Mouse (Mus musculus): ENCODE results near the gene Omp. TPM values are rescaled to one million over a fixed set of nuclear protein-coding genes. Genes with fewer than 3 reads are reported as not detected.
A peak's percentile ranks its signal among the peaks of the same experiment; 100 is the strongest.

Omp gene
- total and polyA plus RNA-seq, 3 experiments: 0.06 to 0.14 TPM; not detected in 1

DNA sequence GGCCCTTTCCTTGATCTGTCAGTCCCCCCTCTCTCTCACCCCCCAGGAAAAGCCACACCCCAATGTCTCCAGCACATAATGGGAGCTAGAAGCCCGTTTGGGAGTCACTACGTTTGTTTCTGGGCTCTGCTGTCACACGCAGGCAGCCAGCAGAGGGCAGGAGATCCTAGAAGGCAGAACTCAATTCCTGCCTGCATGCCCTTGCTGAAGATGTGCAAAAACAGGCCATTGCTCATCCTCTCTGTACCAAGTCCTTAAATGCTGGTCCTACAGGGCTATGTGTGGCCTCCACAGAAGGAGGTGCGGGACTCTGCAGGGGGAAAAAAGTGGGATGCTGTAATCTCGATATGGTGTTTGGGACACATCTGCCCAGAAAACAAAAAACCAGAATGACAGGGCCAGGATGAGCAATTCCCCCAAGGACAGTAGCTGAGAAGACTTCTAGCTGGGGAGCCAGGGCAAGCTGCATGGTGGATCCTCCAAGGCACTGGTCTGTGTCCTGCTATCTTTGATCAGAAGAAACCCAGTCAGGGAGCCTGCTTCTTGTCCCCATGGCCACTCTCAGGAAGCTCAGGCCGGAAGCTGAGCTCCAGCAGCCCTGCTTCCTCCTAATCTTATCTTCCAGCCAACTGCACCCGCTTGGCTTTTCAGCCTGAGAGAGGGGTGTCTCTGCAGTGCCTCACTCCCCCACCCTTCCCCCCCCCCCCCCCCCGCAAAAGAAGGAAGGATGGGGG is 10.4 kb upstream of the Omp start:
- intact Hi-C loops (cut with DNase I): loop anchor here (1.0 to 10.0 kb wide), 3 partner anchors 37 to 279 kb away; no protein-coding TSS in a partner anchor
- H3K4me1 ChIP-seq (ENCODE audit: control insufficient read depth, insufficient read depth, low read length): peaks cover 12% of the 10 kb centered on the region
- no peaks in the 10 kb centered on the region for H3K36me3 ChIP-seq (ENCODE audit: control insufficient read depth, insufficient read depth, low read length)
- no peaks in the 10 kb centered on the region for H3K79me2 ChIP-seq (replicated peaks; ENCODE audit: control insufficient read depth, insufficient read depth, low read length)
- TF ChIP-seq POLR2A (IDR thresholded peaks at IDR 0.05; ENCODE audit: insufficient read depth, low read depth, low read length): no peak
- peak; percentile 81 for TF ChIP-seq CTCF (IDR thresholded peaks at IDR 0.05)
- TF ChIP-seq EP300 (IDR thresholded peaks at IDR 0.05; ENCODE audit: insufficient read depth, low read depth, low read length): peak; percentile 77; the same call in 1 of the 2 replicates
- WGBS: 12% methylated on average over 7 of the region's 8 CpGs
- H3K9ac ChIP-seq (ENCODE audit: low read depth, low read length): no peak overlapping the region
- no peak overlapping the region for H3K4me3 ChIP-seq
- no peaks in the 10 kb centered on the region for H3K27me3 ChIP-seq (ENCODE audit: control insufficient read depth, insufficient read depth, low read length)
- peak; percentile 75 to 79 for DNase-seq
- H3K27ac ChIP-seq: no peak overlapping the region

DNA sequence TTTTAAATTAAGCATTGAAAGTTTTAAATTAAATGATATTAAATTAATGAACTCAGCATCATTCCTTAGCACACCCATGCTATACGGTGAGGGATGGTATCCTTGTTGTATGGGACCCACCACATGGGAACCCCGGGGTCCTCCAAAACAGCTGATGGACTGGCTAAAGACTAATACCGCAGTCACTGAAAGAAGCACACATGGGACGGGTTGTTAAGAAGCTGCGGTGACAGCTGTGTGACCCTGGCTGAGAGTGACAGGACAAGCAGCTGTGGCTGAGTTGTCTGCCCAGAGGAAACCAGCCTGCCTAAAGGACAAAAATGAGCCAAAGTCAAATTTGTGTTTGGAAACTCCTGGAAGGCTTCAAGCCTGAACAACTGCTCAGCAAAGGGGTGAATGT is 8.6 kb upstream of the Omp start:
- no peak for DNase-seq
- intact Hi-C loops (cut with DNase I): loop anchor here (2.0 to 10.0 kb wide), 2 partner anchors 191 to 281 kb away; no protein-coding TSS in a partner anchor
- Histone ChIP-seq H3K27me3 (ENCODE audit: control insufficient read depth, insufficient read depth, low read length) (no peaks in the 10 kb centered on the region), H3K36me3 (ENCODE audit: control insufficient read depth, insufficient read depth, low read length) (no peaks in the 10 kb centered on the region), H3K27ac (no peak overlapping the region), H3K9ac (ENCODE audit: low read depth, low read length) (no peak overlapping the region), H3K79me2 (replicated peaks; ENCODE audit: control insufficient read depth, insufficient read depth, low read length) (no peaks in the 10 kb centered on the region), H3K4me1 (ENCODE audit: control insufficient read depth, insufficient read depth, low read length) (peaks cover 5% of the 10 kb centered on the region), H3K4me3 (no peak overlapping the region)
- 83% methylated on average over 5 of the region's 5 CpGs for WGBS
- TF ChIP-seq POLR2A (IDR thresholded peaks at IDR 0.05; ENCODE audit: insufficient read depth, low read depth, low read length) (no peak), CTCF (IDR thresholded peaks at IDR 0.05) (no peak), EP300 (IDR thresholded peaks at IDR 0.05; ENCODE audit: insufficient read depth, low read depth, low read length) (no peak)

DNA sequence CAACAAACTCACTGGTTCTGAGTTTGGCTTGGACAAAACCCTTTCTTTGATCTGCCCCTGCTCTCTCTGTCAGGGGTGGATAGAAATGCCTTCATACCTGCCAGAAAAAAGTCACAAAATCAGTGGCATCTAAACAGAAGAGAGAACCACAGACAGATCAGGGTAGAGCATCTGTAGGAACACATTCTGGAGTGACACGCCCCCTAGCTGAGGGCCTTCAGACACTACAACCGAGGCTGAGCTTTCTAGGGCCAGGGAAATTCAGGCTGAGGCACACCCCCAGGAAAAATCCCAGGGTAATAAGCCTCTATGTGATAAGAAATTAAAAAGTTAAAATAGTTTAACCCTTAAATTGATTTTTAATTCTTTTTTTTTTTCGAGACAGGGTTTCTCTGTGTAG is 8.0 kb upstream of the Omp start:
- intact Hi-C loops (cut with DNase I): loop anchor here (10.0 kb wide), 1 partner anchor 281 kb away; no protein-coding TSS in a partner anchor

DNA sequence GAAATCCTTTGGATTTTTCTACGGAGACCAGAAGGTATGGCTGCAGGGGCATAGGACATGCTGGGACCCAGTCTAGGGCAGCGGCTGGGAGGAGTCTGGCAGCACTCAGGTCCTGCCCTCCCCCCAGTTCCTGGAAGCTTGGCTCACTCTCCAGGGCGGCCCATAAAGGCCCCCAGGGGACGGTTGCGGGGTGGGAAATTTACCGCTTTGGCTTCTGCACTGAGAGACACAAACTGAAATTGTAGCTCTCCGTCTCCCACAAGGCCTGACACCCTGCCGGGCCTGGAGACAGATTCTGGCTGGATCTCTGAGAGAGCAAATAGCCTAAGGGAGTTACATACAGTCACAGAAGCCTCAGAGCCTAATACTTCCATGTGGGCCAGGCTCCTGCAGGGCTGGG is 7.1 kb upstream of the Omp start:
- Histone ChIP-seq H3K36me3 (ENCODE audit: control insufficient read depth, insufficient read depth, low read length) (no peaks in the 10 kb centered on the region), H3K4me1 (ENCODE audit: control insufficient read depth, insufficient read depth, low read length) (peaks cover 5% of the 10 kb centered on the region), H3K79me2 (replicated peaks; ENCODE audit: control insufficient read depth, insufficient read depth, low read length) (no peaks in the 10 kb centered on the region), H3K27ac (no peak overlapping the region), H3K27me3 (ENCODE audit: control insufficient read depth, insufficient read depth, low read length) (no peaks in the 10 kb centered on the region), H3K9ac (ENCODE audit: low read depth, low read length) (no peak overlapping the region), H3K4me3 (no peak overlapping the region)
- peak in 1 of 2 experiments; percentile 29 for DNase-seq
- TF ChIP-seq POLR2A (IDR thresholded peaks at IDR 0.05; ENCODE audit: insufficient read depth, low read depth, low read length): no peak
- TF ChIP-seq CTCF (IDR thresholded peaks at IDR 0.05): no peak
- no peak for TF ChIP-seq EP300 (IDR thresholded peaks at IDR 0.05; ENCODE audit: insufficient read depth, low read depth, low read length)
- 33% methylated on average over 8 of the region's 8 CpGs for WGBS
- intact Hi-C loops (cut with DNase I): loop anchor here (10.0 kb wide), 1 partner anchor 282 kb away; no protein-coding TSS in a partner anchor

More for the DNA sequence above, 8.0 kb upstream of the Omp start:
- H3K27me3 ChIP-seq (ENCODE audit: control insufficient read depth, insufficient read depth, low read length): no peaks in the 10 kb centered on the region
- no peak overlapping the region for H3K4me3 ChIP-seq
- no peak for TF ChIP-seq EP300 (IDR thresholded peaks at IDR 0.05; ENCODE audit: insufficient read depth, low read depth, low read length)
- peak; percentile 38 for TF ChIP-seq CTCF (IDR thresholded peaks at IDR 0.05)
- TF ChIP-seq POLR2A (IDR thresholded peaks at IDR 0.05; ENCODE audit: insufficient read depth, low read depth, low read length): no peak
- no peak overlapping the region for H3K9ac ChIP-seq (ENCODE audit: low read depth, low read length)
- DNase-seq: no peak
- H3K79me2 ChIP-seq (replicated peaks; ENCODE audit: control insufficient read depth, insufficient read depth, low read length): no peaks in the 10 kb centered on the region
- no peaks in the 10 kb centered on the region for H3K36me3 ChIP-seq (ENCODE audit: control insufficient read depth, insufficient read depth, low read length)
- WGBS: 58% methylated on average over 3 of the region's 3 CpGs
- peaks cover 5% of the 10 kb centered on the region for H3K4me1 ChIP-seq (ENCODE audit: control insufficient read depth, insufficient read depth, low read length)
- no peak overlapping the region for H3K27ac ChIP-seq

DNA sequence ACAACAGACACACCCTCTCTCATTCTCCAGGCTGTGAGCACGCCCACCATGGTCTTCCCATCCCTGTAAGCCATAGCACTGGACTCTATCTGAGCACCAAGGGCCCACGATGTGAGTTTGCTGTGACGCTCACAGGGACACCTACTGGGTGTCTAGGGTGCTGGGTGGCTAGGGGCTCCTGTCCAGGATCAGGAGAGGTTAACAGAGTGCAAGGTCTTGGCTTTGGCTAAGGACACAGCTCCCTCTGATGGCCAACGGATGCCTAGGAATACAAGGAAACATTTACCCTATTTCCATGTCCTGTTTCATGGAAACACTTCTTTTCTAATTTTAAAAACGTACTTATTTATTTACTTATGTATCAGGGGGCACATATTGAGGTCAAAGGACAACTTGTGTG is 5.2 kb upstream of the Omp start:
- Histone ChIP-seq H3K4me3 (no peak overlapping the region), H3K27ac (no peak overlapping the region), H3K36me3 (ENCODE audit: control insufficient read depth, insufficient read depth, low read length) (no peaks in the 10 kb centered on the region), H3K9ac (ENCODE audit: low read depth, low read length) (no peak overlapping the region), H3K27me3 (ENCODE audit: control insufficient read depth, insufficient read depth, low read length) (no peaks in the 10 kb centered on the region), H3K79me2 (replicated peaks; ENCODE audit: control insufficient read depth, insufficient read depth, low read length) (no peaks in the 10 kb centered on the region), H3K4me1 (ENCODE audit: control insufficient read depth, insufficient read depth, low read length) (peaks cover 1% of the 10 kb centered on the region)
- intact Hi-C loops (cut with DNase I): loop anchor here (10.0 kb wide), 1 partner anchor 284 kb away; no protein-coding TSS in a partner anchor
- TF ChIP-seq EP300 (IDR thresholded peaks at IDR 0.05; ENCODE audit: insufficient read depth, low read depth, low read length): no peak
- peak; percentile 44 for TF ChIP-seq CTCF (IDR thresholded peaks at IDR 0.05)
- 46% methylated on average over 5 of the region's 5 CpGs for WGBS
- DNase-seq: no peak

DNA sequence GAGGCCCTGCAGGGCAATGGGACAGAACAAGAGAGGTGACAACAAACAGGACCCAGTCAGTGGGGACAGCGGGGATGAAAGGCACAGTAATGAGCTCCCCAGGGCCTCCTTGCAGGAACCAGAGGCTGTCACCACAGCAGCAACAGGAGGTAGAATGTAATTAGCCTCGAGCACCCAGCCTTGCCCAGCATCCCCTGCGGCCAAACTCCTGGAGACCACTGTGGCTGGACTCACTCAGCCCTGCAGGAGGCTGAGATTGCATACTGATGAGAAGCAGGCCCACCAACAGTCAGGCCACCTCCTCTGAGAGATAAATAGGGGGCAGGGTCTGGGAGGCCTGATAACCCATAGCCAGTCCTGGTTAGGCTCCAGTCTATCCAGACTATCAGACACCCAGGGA is 4.5 kb upstream of the Omp start:
- H3K27me3 ChIP-seq (ENCODE audit: control insufficient read depth, insufficient read depth, low read length): no peaks in the 10 kb centered on the region
- peaks cover 1% of the 10 kb centered on the region; the same call in 1 of the 2 replicates for H3K4me1 ChIP-seq (ENCODE audit: control insufficient read depth, insufficient read depth, low read length)
- intact Hi-C loops (cut with DNase I): loop anchor here (10.0 kb wide), 1 partner anchor 285 kb away; no protein-coding TSS in a partner anchor
- WGBS: 82% methylated on average over 3 of the region's 3 CpGs
- no peak for TF ChIP-seq CTCF (IDR thresholded peaks at IDR 0.05)
- no peak for TF ChIP-seq EP300 (IDR thresholded peaks at IDR 0.05; ENCODE audit: insufficient read depth, low read depth, low read length)
- TF ChIP-seq POLR2A (IDR thresholded peaks at IDR 0.05; ENCODE audit: insufficient read depth, low read depth, low read length): no peak
- H3K36me3 ChIP-seq (ENCODE audit: control insufficient read depth, insufficient read depth, low read length): no peaks in the 10 kb centered on the region
- DNase-seq: no peak
- H3K79me2 ChIP-seq (replicated peaks; ENCODE audit: control insufficient read depth, insufficient read depth, low read length): no peaks in the 10 kb centered on the region
- H3K4me3 ChIP-seq: no peak overlapping the region
- H3K27ac ChIP-seq: no peak overlapping the region
- H3K9ac ChIP-seq (ENCODE audit: low read depth, low read length): no peak overlapping the region

Data from heart, adult 2 months (tissue).